Mouse (Mus musculus) kidney, postnatal 25 days (tissue): ENCODE results near the gene Troap.

ENCODE experiments used
- DNase-seq, 2 experiments: peaks; one replicate each; pipeline ENCODE4 v3.0.0; 2021; ENCODE audit warnings: mixed read lengths in 2 of 2

The Troap gene

DNA sequence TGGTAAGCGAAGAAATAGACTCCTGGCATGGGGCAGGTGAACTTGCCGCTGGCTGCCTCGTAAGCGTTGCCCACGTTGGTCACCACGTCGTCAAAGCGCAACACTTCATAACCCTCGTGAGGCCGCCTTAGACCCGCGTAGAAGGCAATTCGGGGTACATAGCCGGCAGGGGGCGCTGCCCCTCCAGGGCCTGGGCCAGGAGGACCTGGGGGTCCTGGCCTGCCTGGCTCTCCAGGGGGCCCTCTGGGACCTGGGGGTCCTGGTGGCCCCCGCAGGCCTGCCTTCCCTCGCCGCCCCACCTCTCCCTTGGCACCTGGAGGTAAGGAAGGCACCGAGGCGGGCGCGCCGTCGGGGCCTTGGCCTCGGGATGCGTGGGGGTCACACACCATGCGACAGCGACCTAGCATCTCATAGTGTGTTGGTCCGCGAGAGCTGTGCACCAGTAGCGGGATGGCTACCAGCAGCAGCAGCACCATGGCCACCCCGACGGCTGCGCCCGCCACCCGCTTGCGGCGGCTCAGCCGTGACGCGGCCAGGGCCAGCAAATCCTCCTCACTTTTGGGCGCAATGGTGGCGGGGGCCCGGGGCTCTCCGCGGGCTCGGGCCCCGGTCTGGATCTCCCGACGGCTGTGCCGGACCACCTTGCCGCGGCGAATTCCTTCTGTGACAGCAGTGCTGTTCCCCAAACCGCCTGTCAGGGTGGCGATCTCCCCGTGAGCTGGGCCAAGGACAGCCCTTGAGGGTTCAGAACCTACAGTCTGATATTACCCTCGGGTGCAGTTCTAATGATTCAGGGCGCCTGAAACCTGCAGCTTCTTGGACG lies 13.1 kb downstream of the Troap start, which contains the start of gene C1ql4:
Gene C1ql4, minus strand, starts transcription at position 565 of the 823 bp plus-strand sequence.
- DNase-seq = peak; percentile 38 to 44

DNA sequence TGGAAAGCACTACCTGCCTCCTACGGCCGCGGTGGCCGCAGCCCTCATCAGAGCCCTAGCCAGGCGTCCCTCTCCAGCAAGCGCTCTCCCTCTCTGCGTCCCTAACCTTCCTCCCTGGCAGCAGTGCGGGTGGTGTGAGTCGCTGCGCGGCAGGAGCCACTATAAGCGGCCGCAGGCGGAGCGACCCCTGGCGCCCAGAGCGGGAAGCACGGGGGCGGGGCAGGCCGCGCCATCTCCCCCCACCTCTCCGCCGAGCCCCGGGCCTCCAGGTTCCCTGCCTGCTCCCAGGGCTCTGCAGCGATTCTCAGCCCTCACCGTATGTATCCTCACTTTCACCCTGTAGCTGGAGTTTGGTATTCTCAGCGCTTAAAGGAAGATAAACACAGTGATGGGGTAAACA lies 13.9 kb downstream of the Troap start:
- peak; percentile 79 to 83 for DNase-seq

DNA sequence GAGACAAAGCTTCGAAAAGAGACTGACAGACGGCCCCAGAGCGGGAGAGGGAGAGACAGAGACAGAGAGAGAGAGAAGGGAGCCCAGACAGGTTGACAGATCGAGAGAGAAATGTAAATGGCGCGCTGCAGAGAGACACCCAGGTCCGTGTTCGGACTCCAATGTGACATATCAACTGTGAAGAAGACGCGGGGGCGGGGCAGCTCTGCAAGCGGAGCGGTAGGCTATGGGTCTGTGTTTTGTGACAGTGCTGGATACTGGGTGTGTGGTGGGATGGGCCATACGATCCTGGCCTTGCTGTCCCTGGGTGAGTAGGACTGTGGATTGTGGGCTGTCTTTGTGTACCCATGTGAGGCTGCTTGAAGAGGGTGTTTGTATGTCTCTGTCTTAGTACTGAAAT lies 14.7 kb downstream of the Troap start:
- DNase-seq = no peak

DNA sequence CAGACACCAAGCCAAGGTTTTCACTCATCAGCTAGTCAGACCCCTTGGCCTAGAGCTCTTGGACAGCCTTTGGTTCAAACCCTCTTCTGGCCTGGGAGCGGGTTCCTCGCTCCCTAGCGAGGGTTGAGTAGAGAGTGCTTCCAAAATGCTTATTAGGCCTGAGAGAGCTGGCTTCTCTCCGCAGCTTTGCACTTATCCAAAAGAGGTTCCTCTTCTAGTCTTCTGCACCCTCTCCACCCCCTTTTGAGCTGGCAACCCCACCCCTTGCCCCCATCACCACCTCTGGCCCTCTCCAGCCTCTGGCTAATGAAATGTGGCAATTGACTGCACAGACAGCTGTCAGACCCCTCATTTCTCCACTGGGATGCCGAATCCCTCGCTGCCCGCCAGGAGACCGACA lies 18.5 kb downstream of the Troap start, which contains the start of gene Dnajc22:
Gene Dnajc22, plus strand, starts transcription at position 301 of the 400 bp plus-strand sequence.
- DNase-seq = no peak

DNA sequence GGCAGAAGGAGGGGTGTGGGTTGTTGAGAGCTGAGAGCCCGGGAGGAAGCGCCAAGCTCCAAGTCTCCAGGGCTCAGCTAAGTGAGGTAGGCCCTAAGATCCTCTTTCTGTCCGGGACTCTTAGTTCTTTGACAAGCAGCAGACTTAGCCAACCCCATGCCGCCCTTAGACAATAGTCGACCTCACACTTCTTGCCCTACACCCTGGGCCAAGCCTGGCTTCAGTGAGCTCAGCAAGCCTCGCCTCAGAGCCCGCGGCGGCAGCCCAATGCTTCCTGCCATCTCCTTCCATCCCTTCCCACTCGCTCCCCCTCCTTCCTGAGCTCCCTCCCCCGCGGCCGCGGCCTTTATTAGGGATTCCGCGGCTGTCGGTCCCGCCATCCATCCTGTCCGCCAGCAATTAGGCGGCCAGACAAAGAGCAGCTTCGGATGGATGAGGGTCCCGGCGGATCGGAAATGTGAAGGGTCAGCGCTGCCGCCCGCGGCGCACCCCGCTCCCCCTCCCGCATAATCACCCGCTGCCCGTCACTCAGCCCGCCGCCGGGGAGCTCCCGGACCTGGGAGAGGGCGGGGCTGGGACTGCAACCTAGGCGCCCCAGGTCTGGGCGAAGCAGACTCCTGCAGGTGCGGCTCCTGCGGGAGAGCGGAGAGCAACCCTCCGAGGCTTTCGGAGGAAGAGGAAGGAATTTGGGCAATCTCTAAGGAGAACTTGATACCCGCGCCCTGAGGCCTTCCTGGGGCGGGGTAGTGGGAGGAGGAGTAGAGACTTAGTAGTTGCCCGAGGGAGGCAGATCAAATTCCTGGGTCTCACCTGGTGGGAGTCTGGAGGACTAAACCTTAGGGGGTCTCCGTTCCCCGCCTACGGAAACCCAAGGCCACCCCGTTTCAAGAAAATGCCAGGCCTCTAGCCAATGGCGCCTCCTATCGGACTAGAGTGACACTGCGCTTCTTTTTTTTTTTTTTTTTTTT lies 19.2 kb downstream of the Troap start:
- DNase-seq = peak; percentile 29 to 62

DNA sequence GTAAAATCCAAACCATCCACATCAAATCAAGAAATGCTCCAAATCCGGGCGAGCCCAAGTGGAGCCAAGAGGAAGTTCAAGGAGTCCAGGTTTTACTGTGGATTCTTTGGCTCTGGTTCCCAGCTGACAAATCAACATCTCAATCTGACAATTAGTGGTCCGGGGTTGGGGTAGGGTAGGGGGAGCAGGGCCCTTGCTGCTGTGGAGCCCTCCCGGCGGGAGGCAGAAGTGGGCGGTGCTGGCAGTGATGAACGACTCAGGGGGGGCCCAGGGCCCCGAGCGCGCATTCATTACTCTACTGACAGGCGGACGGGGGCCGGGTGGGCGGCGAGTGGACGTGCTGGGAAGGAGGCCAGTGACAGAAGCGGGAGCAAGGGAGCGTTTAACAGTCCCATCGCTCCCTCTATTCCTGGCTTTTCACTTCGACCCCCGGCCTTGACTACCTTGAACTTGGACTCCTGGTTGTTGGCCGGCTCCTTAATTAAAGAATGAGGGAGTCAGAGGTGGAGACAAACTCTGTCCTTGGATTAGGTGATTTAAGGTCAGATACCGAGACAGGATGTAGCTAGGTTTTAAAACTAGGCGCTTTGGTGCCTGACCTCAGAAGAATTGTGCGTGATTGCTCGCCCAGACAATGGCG lies 20.4 kb downstream of the Troap start:
- peak in 1 of 2 experiments; percentile 38 for DNase-seq

DNA sequence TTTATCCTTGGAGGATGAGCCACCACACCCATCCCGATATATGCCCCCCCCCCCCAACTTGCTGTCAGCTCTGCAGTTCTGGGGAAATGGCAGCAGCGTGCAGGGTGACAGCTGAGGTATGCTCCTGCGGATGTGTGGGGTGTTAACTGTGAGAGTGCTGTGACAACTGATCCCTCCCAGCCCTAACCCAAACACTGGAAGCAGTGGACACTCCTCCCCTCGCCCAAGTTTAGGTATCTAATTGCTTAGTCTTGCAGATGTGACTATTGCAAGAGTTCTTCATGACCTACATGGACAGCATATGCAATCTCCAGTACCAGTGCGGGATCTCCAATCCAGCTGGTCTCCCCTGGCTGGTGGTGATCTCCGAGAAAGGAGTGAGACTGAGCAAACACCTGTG lies 21.0 kb downstream of the Troap start:
- DNase-seq = no peak

DNA sequence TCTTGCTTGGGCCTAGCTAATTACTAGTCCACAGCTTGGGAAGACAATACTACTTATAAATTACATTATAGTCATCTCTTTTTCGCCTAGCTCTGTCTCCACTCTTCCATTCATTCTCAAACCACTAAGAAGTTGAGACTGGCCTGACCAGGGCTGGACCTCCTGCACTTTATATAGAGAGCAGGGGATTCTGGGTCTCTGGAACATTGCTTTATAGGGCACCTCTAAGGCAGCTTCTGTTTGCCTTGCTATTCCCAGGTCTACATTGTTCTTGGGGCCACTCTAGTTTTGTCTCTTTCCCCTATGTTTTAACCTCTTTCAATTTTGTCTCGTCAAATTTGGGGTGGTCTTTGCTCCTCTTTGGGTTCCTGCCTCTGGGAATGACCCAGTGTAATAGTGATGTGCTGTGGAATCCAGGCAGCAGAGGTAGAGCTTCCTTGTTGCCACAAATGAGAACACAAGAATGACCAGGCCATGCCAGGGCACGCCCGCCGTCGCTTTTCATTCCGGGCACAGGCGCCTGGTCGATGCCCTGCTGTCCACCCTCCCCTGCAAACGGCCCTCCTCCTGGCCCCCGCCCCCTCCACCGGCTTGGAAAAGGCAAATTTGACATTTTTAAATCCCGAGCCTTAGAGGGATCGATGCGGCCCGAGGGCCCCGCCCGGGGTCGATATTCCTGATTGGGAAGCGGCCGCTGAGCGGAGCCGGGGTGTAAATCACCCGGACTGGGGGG lies 21.9 kb downstream of the Troap start:
- peak; percentile 43 to 64 for DNase-seq

DNA sequence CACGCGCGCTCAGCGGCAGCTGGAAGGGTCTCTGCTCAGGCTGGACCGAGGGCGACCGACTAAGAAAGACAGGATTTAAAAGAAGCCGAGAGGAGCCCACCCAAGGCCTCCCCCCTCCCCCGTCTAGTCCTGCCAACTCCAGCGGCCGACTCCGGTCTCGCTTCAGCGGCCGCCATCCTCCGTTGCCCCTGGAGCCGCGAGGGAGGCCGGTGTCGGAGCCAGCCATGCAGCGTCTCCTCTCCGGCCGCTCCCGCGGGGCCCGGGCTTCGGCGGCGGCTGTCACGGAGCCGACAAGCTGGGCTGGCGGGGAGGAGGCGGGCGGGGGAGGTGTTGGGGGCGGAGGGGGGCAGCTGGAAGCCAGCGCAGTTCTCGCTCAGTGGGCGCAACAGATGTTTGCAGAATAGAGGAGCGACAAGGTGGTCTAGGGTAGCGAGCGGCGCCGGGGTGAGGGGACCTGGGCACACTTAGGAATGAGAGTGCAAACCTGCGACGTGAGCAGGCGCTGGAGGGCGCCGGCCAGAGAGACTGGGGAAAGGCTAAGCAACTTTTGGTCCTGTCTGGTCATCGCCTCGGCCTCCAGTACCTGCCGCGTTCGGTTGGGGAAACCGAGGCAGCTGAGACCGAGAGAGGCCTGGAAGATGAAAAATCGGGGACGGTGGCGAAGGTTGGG lies 22.6 kb downstream of the Troap start:
- DNase-seq = peak; percentile 70 to 85

DNA sequence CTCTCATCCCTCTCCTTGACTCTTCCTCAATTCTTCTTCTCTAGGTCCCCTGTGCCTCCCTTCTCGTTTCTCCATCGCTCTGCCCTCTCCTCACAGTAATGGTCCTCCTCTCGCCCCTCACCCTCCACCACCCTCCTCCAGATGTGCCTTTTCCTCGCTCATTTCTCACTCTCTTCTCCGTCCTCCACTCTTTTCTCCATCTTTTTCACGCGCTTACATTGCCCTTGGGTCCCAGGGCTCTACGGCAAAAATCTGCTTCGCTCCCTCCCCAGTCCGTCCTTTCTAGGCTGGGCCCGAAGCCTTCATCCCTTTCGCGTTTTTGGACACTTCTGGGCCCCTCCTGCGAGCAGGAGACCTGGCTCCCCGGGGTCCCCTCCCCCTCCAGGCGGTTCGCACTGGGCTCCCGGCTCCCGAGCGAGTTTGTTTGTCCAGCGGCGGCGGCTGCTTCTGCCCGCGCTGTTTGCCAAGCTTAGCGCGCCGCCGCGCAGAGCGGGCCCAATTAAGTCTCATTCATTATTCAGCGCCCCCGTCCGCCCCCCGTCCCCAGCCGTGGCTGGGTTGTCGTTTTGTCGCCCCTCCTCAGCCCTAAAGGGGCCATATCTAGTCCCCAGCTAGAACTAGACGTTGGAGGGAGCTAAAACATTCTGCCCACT lies 23.6 kb downstream of the Troap start:
- peak; percentile 52 to 69 for DNase-seq

DNA sequence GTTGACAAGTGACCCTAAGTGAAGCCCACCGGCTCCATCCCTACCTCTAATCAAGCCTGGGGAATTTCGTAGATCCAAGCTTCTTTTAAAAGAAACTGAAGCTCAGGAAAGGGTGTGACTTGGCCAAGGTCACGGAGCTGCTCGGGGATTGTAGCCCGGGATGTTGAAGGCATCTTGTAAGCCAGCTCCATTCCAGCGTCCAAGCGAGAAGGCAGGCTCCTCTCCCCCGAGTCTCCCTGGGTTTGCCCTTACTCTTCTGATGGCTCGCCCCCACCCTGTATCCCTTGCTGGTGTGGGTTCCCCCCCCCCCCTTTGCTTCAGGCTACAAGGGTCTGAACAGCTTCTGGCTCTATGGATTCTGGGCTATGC lies 24.1 kb downstream of the Troap start:
- DNase-seq = no peak

DNA sequence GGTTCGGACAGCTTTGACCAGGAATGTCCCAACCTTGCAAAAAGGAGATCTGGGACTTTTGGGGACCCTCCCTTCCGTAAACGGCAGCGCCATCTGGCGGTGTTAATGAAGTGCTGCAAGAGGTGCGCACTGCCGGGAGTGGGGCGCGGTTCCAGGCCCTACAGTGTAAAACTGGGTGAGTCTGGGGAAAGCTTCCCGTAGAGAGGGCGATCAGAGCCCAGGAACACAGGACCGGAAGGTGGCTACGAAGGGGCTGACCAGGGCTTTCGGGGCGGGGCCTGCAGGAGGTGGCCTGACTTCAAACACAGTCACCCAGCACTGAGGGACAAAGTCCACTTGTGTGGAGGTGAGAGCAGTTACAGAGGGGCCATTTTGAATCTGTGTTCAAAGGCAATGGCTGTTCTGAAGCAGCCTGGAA lies 24.8 kb downstream of the Troap start:
- DNase-seq = peak; percentile 89 to 95

DNA sequence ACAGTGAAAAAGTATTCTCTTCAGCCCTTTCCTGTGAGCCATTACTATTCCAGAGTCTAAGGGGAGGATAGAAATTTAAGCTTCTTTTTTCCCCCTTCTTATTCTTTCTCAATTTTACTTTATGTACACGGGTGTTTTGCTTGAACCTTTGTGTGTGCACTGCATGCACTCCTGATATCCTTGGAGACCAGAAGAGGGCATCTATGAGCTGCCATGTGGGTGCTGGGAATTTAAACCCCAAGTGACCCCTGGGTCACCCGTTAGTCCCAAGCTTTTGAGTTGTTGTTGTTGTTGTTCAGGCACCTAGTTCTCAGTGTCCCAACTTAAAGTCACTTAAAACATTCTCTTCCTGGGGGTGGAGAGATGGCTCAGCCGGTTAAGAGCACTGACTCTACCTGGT lies 25.6 kb downstream of the Troap start:
- DNase-seq = no peak

DNA sequence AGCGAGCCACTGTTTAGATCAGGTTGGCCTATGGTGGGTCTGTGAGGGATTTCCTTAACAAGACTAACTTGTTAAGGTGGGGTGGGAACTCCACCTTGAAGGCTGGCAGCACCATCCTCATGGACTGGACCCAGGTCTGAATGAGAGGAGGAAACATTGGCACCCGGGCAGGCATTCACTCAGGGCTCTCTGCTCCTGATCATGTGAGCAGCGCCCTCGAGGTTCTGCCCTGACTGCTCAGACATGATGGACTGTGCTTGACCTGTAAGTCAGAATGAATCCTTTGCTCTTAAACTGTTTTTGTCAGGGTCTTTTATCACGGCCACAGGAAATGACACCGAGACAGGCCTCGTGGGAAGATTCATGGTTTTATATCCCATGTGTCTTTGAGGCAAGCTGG lies 30.9 kb downstream of the Troap start:
- no peak for DNase-seq

DNA sequence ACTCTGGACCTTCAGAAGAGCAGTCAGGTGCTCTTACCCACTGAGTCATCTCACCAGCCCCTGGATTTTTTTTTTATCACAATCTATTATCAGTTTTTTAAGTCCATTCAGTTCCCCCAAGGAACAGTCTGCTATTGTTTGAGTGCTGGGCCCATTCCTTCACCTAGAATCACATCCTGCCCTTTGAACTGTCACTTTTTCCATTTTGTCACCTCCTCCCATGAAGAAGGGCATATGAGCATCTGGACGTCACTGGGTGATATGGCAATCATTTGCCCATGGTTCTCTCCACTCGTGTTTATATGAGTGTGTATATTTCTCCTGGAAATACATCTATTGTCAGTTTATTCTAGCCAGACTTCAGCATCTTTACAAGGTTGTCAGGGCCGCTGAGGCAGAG lies 33.5 kb downstream of the Troap start:
- no peak for DNase-seq

DNA sequence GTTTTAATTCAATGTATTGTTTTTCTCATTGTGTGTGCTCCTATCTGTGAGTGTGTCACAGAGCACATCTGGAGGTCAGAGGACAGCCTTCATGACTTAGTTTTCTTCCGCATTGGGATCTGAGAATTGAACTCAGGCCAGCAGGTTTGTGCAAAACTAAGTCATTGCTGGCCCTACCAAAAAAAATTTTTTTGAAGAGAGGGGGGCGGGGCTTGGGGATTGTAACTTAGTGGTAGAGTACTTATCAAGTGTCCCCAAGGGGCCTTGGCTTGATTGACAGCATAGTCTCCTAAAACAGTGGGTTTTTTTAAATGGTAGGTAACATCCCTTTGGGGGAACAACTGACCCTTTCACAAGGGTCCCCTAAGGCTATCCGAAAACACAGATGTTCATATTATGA lies 36.8 kb downstream of the Troap start:
- no peak for DNase-seq

DNA sequence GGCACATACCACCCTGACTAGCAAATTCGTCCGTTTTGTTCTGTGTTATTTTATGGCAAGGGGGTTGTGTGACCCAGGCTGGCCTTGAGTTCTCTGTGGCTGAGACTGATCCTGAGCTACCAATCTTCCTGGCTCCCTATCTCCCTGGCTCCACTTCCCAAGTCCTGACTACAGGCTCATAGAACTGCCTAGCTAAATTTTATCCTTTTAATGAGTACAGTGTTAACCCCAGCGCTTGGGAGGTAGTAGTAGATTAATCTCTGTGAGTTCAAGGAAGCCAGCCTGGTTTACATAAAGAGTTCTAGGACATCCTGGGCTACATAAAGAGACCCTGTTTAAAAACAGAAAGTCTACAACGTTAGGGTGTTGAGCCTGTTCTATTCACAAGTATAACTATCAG lies 37.4 kb downstream of the Troap start:
- DNase-seq = no peak

DNA sequence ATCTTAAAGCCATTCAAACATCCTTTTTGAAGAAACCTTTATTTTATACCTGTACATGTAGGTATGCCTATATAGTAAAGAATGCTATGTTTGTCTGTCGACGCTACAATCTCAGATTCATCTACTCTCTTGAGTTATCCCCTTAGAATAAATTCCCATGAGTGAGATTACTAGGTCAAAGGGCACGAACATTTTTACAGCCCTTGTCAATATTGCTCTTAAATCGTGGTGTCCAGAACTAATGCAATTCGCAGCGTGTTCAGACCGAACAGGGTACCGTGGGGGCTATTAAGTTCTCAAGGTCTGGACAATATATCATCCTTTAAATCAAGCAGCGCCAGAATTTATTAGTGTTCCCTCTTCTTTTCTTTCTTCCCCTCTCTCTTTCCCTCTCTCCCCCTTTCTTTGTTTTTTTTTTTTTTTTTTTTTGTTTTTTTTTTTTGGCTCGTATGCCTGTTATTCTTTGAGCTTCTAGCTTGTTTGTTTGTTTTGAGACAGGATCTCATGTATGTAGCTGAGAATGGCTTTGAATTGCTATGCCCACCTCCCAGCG lies 38.5 kb downstream of the Troap start:
- no peak for DNase-seq

DNA sequence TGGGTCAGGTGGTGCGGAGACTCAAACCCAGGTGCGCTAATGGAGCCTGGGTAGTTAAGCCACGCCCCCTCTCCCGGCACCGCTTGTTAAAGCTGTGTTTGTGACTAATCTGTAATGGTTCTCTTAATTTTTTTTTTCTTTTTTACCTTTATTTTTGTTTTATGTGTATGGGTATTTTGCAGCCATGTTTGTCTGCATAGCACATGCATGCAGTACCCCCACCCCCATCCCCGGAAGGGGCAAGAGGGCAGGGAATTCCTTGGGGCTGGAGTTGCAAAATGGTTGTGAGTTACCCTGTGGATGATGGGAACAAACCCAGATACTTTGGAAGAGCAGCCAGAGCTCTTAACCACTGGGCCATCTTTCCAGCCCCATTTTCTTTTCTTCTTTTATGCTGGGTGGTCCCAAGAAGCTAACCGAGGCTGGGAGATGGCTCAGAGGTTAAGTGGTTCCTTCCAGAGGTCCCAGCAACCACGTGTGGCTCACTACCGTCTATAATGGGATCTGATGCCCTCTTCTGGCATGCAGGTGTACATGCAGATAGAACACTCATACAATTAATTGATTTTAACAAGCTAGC lies 39.1 kb downstream of the Troap start:
- peak; percentile 36 to 56 for DNase-seq

DNA sequence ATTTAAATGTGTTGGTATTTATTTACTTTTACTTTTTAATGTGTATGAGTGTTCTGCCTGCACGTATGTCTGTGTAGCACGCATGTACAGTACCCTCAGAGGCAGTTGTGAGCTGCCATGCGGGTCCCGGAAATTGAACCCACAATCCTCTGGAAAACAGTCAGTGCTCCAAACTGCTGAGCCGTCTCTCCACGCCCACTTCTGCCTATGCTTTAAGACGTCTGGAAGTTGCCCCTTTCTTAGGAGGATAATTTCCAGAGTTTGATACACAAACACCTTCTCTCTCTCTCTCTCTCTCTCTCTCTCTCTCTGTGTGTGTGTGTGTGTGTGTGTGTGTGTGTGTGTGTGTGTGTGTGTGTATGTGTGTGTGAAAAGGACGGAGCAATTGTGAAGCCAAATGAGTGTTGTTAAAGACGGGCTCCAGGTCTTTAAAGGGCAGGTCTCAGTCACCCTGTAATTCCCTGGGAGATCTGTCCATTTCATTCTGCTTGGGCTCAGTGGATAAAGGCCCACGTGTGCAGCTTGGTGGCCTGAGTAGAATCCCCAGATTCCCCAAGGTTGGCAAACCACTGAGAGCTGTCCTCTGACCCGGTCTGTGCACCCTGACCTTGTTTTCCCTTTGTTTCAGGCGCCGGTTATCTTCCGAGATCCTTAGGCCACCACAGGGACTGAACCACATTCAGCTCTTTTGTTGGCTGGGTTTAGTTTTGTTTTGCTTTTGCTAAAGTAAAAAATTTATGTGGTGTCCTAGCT lies 40.1 kb downstream of the Troap start:
- DNase-seq = no peak
